Mouse (Mus musculus): Measurements from ENCODE around the gene Zfp385b.

The Zfp385b gene

GRCm38 (mm10) chr2:77583586-77583985 lies 235.9 kb downstream of the Zfp385b start:
- peak; percentile 57 for DNase-seq

GRCm38 (mm10) chr2:77576571-77576970 lies 242.9 kb downstream of the Zfp385b start:
- DNase-seq: no peak

- no peak for DNase-seq
Measured at GRCm38 (mm10) chr2:77567528-77568435, 251.7 kb downstream of the Zfp385b start.

GRCm38 (mm10) chr2:77563706-77564105 lies 255.7 kb downstream of the Zfp385b start:
- no peak for DNase-seq

- DNase-seq: no peak
Measured at GRCm38 (mm10) chr2:77561941-77562340, 257.5 kb downstream of the Zfp385b start.

GRCm38 (mm10) chr2:77556938-77557337 lies 262.5 kb downstream of the Zfp385b start:
- DNase-seq: no peak

GRCm38 (mm10) chr2:77555980-77556379 lies 263.5 kb downstream of the Zfp385b start:
- DNase-seq: no peak

- DNase-seq: no peak
Measured at GRCm38 (mm10) chr2:77552675-77553074, 266.8 kb downstream of the Zfp385b start.

- DNase-seq: no peak
Measured at GRCm38 (mm10) chr2:77543388-77543787, 276.1 kb downstream of the Zfp385b start.

- DNase-seq: no peak
Measured at GRCm38 (mm10) chr2:77542605-77543004, 276.8 kb downstream of the Zfp385b start.

- no peak for DNase-seq
Measured at GRCm38 (mm10) chr2:77541681-77542080, 277.8 kb downstream of the Zfp385b start.

GRCm38 (mm10) chr2:77540860-77541259 lies 278.6 kb downstream of the Zfp385b start:
- no peak for DNase-seq

- no peak for DNase-seq
Measured at GRCm38 (mm10) chr2:77536556-77536955, 282.9 kb downstream of the Zfp385b start.

- DNase-seq: no peak
Measured at GRCm38 (mm10) chr2:77528079-77528752, 291.2 kb downstream of the Zfp385b start.

- DNase-seq: no peak
Measured at GRCm38 (mm10) chr2:77527616-77528015, 291.8 kb downstream of the Zfp385b start.

GRCm38 (mm10) chr2:77526803-77527202 lies 292.6 kb downstream of the Zfp385b start:
- no peak for DNase-seq

GRCm38 (mm10) chr2:77526301-77526700 lies 293.1 kb downstream of the Zfp385b start:
- no peak for DNase-seq

GRCm38 (mm10) chr2:77522223-77522622 lies 297.2 kb downstream of the Zfp385b start:
- no peak for DNase-seq

- no peak for DNase-seq
Measured at GRCm38 (mm10) chr2:77519341-77519740, 300.1 kb downstream of the Zfp385b start.

GRCm38 (mm10) chr2:77518693-77519092 lies 300.7 kb downstream of the Zfp385b start:
- DNase-seq: peak; percentile 7

- DNase-seq: no peak
Measured at GRCm38 (mm10) chr2:77516606-77517005, 302.8 kb downstream of the Zfp385b start.

- no peak for DNase-seq
Measured at GRCm38 (mm10) chr2:77515654-77516053, 303.8 kb downstream of the Zfp385b start.

GRCm38 (mm10) chr2:77515011-77515410 lies 304.4 kb downstream of the Zfp385b start:
- no peak for DNase-seq

- DNase-seq: peak; percentile 84
Measured at GRCm38 (mm10) chr2:77514476-77514875, 305.0 kb downstream of the Zfp385b start.
